Mouse (Mus musculus) heart, embryonic 16.5 days (tissue): ENCODE measurements around the gene Rab9. TPM values are rescaled to one million over a fixed set of nuclear protein-coding genes. Genes with fewer than 3 reads are reported as not detected.

Source experiments
- ATAC-seq: fragments of 200-750 bp; cut with Nextera tagmentation; replicated peaks from 2 replicates; pipeline ENCODE4 v1.8.0; 2017; ENCODE audit warnings: moderate number of reproducible peaks; ENCODE audit not compliant: insufficient read depth, low FRiP score; ENCODE audit errors: extremely low read depth
- H3K27ac ChIP-seq: fragments of 300-500 bp; sonication (generic); 2 replicates; pipeline ENCODE4 v1.5.1; 2014; ENCODE audit warnings: mild to moderate bottlenecking, low read length, control low read depth, moderate library complexity
- H3K27me3 ChIP-seq: fragments of 300-500 bp; sonication (generic); 2 replicates; pipeline ENCODE4 v1.6.1; 2014; ENCODE audit warnings: low read length, mixed read lengths; ENCODE audit not compliant: control insufficient read depth, insufficient read depth
- H3K36me3 ChIP-seq: fragments of 300-500 bp; sonication (generic); 2 replicates; pipeline ENCODE4 v1.6.1; 2014; ENCODE audit not compliant: control insufficient read depth, insufficient read depth
- H3K4me1 ChIP-seq: fragments of 300-500 bp; sonication (generic); 2 replicates; pipeline ENCODE4 v1.6.1; 2014; ENCODE audit warnings: low read length, mixed read lengths; ENCODE audit not compliant: control insufficient read depth, insufficient read depth
- H3K4me2 ChIP-seq: fragments of 300-500 bp; sonication (generic); 2 replicates; pipeline ENCODE4 v1.6.1; 2014; ENCODE audit warnings: low read depth, mild to moderate bottlenecking, control low read depth, low read length
- H3K4me3 ChIP-seq: fragments of 300-500 bp; sonication (generic); 2 replicates; pipeline ENCODE4 v1.5.1; 2014; ENCODE audit warnings: mild to moderate bottlenecking, control low read depth, low read length
- H3K9ac ChIP-seq: fragments of 300-500 bp; sonication (generic); 2 replicates; pipeline ENCODE4 v1.6.1; 2014; ENCODE audit warnings: low read length, control low read depth
- H3K9me3 ChIP-seq: fragments of 300-500 bp; sonication (generic); replicated peaks from 2 replicates; pipeline ENCODE4 v1.6.1; 2016; ENCODE audit warnings: low read length; ENCODE audit not compliant: control insufficient read depth
- WGBS: fragments of 180-500 bp; shearing (Covaris S2); extraction: QIAGEN DNeasy Blood & Tissue Kit; methylation state at CpG from one replicate; pipeline ENCODE4 v1.1.7; 2014; 5-methylcytosine and 5-hydroxymethylcytosine counted together
- polyA plus RNA-seq: library from polyadenylated mRNA; unstranded; fragments of >200 nt; fragmentation: Nextera tagmentation; extraction: Ambion mirVana; gene quantifications from 2 replicates; pipeline ENCODE4 v1.2.1, GENCODE M21; 2015

The Rab9 gene
- polyA plus RNA-seq, 1 experiment from 2014 or later, result 33.1 TPM

DNA sequence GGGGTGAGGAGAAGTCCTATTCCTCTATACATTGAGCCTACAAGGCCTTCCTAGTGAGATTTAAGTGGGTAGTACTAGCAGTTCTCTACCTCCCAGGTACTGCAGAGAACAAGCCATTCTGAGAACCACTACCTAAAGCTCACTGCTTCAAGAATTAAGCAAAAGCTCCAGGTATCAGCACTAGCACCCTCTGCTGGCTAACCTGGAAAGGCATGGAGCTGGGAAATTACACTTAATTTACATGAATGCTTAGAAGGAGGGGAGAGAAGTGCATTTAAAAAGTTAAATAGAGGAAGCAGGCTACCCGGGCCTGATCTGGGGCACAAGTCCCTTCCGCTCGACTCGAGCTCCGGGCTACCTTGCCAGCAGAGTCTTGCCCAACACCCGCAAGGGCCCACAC lies 63.5 kb downstream of the Rab9 start:
- H3K4me2 ChIP-seq, result no peak overlapping the region
- H3K27me3 ChIP-seq, result no peaks in the 10 kb centered on the region
- H3K4me3 ChIP-seq, result no peak overlapping the region
- no peak overlapping the region for H3K9ac ChIP-seq
- no peaks in the 10 kb centered on the region for H3K36me3 ChIP-seq
- H3K4me1 ChIP-seq, result no peaks in the 10 kb centered on the region
- H3K27ac ChIP-seq, result no peak overlapping the region
- 74% methylated on average over 4 of the region's 6 CpGs for WGBS
- no peak for ATAC-seq
- no peaks in the 10 kb centered on the region for H3K9me3 ChIP-seq

DNA sequence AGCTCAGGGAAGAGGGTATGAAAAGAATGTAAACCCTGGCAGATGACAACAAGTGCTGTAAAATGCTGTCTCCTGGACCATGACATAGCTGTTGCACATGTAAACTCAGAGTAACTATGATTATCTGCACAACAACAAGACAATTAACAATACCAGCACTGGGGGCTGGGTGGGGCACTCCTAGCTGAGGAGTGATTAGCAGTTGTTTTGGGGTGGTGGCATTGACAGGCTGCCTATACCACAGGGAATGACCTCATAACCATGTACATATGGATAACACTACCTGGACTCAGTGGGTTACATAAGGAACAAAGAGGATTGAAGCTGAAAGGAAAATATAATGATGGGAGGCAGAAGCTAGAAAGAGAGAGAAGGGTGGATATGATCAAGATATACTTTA lies 71.8 kb downstream of the Rab9 start:
- no peaks in the 10 kb centered on the region for H3K27me3 ChIP-seq
- no peak overlapping the region for H3K9ac ChIP-seq
- peaks cover 8% of the 10 kb centered on the region for H3K36me3 ChIP-seq
- H3K4me3 ChIP-seq, result no peak overlapping the region
- no peak overlapping the region for H3K4me2 ChIP-seq
- H3K4me1 ChIP-seq, result no peaks in the 10 kb centered on the region
- H3K27ac ChIP-seq, result no peak overlapping the region
- H3K9me3 ChIP-seq, result no peaks in the 10 kb centered on the region
- no peak for ATAC-seq

Other genes starting within 250 kb of the Rab9 start
- 6.5 and 8.3 TPM in 2 replicates for gene Gpm6b, start 241.0 kb downstream of the Rab9 start, polyA plus RNA-seq
- gene Trappc2, start 39.3 kb downstream of the Rab9 start, polyA plus RNA-seq, result 36.5 and 40.8 TPM in 2 replicates
- 3.8 and 4.3 TPM in 2 replicates for gene Ofd1, start 39.2 kb downstream of the Rab9 start, polyA plus RNA-seq
- 5.7 and 6.3 TPM in 2 replicates for gene Tceanc, start 38.7 kb upstream of the Rab9 start, polyA plus RNA-seq
- gene Egfl6, start 105.9 kb upstream of the Rab9 start, polyA plus RNA-seq, result 3.7 and 12.1 TPM in 2 replicates